ENCODE assay signal across 24 mouse cellular contexts in the genomic region with DNA sequence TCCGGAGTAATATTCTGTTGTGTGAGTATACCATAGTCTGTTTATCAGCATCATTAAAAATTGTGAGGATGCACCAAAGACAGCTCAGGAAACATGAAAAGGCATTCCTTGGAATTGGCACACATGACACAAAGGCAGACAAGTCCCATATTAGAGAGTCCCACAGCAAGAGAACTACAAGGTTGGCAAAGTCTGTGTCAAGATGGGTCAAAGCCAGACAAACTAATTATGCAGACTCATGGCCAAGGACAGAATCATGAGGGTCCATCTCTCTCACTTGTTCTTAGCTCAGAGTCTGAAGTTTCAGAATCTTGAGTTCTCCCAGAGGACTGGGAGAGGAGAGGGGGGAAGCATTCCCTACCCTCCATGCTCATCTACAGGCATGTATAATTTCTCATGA.
DNase-seq lines count a peak whose midpoint lies in the region; ATAC-seq lines count a peak whose summit lies in the region.
"Had no signal": no experiment of that assay in that cellular context is flagged by ENCODE, and none has a peak within 500 bp of the region (broad histone marks: within the 10 kb centered on the region; RNA-seq: fewer than 3 reads in every experiment).

No protein-coding gene starts in this region.

- H3K4me1 ChIP-seq in hindbrain, embryonic 14.5 days (replicated peaks; ENCODE audit: control insufficient read depth, insufficient read depth, low read length) = no peaks in the 10 kb centered on the region
- H3K4me1 ChIP-seq in hindbrain, embryonic 16.5 days (ENCODE audit: control insufficient read depth, insufficient read depth, low read depth, low read length) = no peaks in the 10 kb centered on the region
- H3K4me1 ChIP-seq: embryonic facial prominence, embryonic 10.5 days; embryonic facial prominence, embryonic 12.5 days; forebrain, embryonic 13.5 days had no signal

- no peak overlapping the region for H3K4me3 ChIP-seq in hindbrain, embryonic 14.5 days (replicated peaks; ENCODE audit: low read length)
- H3K4me3 ChIP-seq in hindbrain, embryonic 16.5 days (ENCODE audit: low read length) = no peak overlapping the region
- H3K4me3 ChIP-seq: embryonic facial prominence, embryonic 10.5 days; embryonic facial prominence, embryonic 12.5 days; forebrain, embryonic 13.5 days; forebrain, embryonic 15.5 days had no signal

- no peak for ATAC-seq in hindbrain, embryonic 14.5 days (ENCODE audit: low FRiP score)
- ATAC-seq in hindbrain, embryonic 16.5 days = no peak
- ATAC-seq: activated CD4-positive, CD25-positive, alpha-beta regulatory T cell, adult 4 months; CD4-positive, CD25-positive, alpha-beta regulatory T cell, adult 4 months; forebrain, embryonic 13.5 days; forebrain, embryonic 15.5 days; forebrain, postnatal 0 days; Patski had no signal

- intact Hi-C loops in left cerebral cortex, postnatal 4 days (cut with DNase I) = no loop called here
- intact Hi-C loops in left cerebral cortex, postnatal 36 days (cut with DNase I) = no loop called here

- no peak overlapping the region for H3K4me2 ChIP-seq in hindbrain, embryonic 14.5 days (replicated peaks)
- no peak overlapping the region for H3K4me2 ChIP-seq in hindbrain, embryonic 16.5 days (ENCODE audit: low read length)
- H3K4me2 ChIP-seq: embryonic facial prominence, embryonic 12.5 days; forebrain, embryonic 13.5 days; forebrain, embryonic 15.5 days had no signal

- H3K27me3 ChIP-seq in hindbrain, embryonic 14.5 days (ENCODE audit: control insufficient read depth, insufficient read depth, low read length) = no peaks in the 10 kb centered on the region
- H3K27me3 ChIP-seq in hindbrain, embryonic 16.5 days (replicated peaks; ENCODE audit: control insufficient read depth, insufficient read depth, low read length) = no peaks in the 10 kb centered on the region
- H3K27me3 ChIP-seq: CH12.LX; embryonic facial prominence, embryonic 12.5 days; forebrain, embryonic 13.5 days; forebrain, embryonic 15.5 days; Patski had no signal

- no peak overlapping the region for H3K9ac ChIP-seq in hindbrain, embryonic 14.5 days
- no peak overlapping the region for H3K9ac ChIP-seq in hindbrain, embryonic 16.5 days (ENCODE audit: low read depth, low read length)
- H3K9ac ChIP-seq: embryonic facial prominence, embryonic 12.5 days; forebrain, embryonic 13.5 days; forebrain, embryonic 15.5 days; forebrain, postnatal 0 days had no signal

- 98% methylated on average over 1 of the region's 1 CpGs for WGBS in hindbrain, embryonic 14.5 days
- 86% methylated on average over 1 of the region's 1 CpGs for WGBS in hindbrain, embryonic 16.5 days

- H3K9me3 ChIP-seq in hindbrain, embryonic 14.5 days (ENCODE audit: control insufficient read depth, low read length) = no peaks in the 10 kb centered on the region
- no peaks in the 10 kb centered on the region for H3K9me3 ChIP-seq in hindbrain, embryonic 16.5 days (ENCODE audit: control insufficient read depth, low read length)
- H3K9me3 ChIP-seq: embryonic facial prominence, embryonic 10.5 days; embryonic facial prominence, embryonic 12.5 days; forebrain, embryonic 13.5 days; forebrain, embryonic 15.5 days had no signal

- DNase-seq in cerebellum, postnatal 10 days = peak; percentile 64 to 73
- DNase-seq in cerebellum, adult 9-10 months = no peak
- peak; percentile 20 for DNase-seq in hindbrain, embryonic 14.5 days (ENCODE audit: low spot score)
- DNase-seq in left cerebral cortex, postnatal 4 days = peak; percentile 16
- no peak for DNase-seq in left cerebral cortex, postnatal 36 days (ENCODE audit: low spot score in 2 of 2)
- DNase-seq: adrenal gland, adult 8-10 months; adrenal gland, postnatal 14 days; adrenal gland, postnatal 36 days; B cell, adult 2 months; cerebellum, adult 11 months; cerebellum, adult 18-20 months; cerebellum, adult 8-10 months; cerebellum, postnatal 25 days; forebrain, postnatal 0 days had no signal

- no peak overlapping the region for H3K27ac ChIP-seq in hindbrain, embryonic 14.5 days
- no peak overlapping the region for H3K27ac ChIP-seq in hindbrain, embryonic 16.5 days (ENCODE audit: low read depth, low read length)
- H3K27ac ChIP-seq: embryonic facial prominence, embryonic 10.5 days; embryonic facial prominence, embryonic 12.5 days; forebrain, embryonic 13.5 days; forebrain, embryonic 15.5 days had no signal

- no peaks in the 10 kb centered on the region for H3K36me3 ChIP-seq in hindbrain, embryonic 14.5 days (replicated peaks; ENCODE audit: control insufficient read depth, insufficient read depth)
- no peaks in the 10 kb centered on the region for H3K36me3 ChIP-seq in hindbrain, embryonic 16.5 days (ENCODE audit: control insufficient read depth, insufficient read depth, low read length)
- H3K36me3 ChIP-seq: embryonic facial prominence, embryonic 10.5 days; embryonic facial prominence, embryonic 12.5 days; forebrain, embryonic 15.5 days; G1E had no signal

Comparison
In these comparisons a context has a peak if more than half of its experiments do, and no peak if none do; other contexts are left out.
1. DNase-seq: peak in cerebellum, postnatal 10 days (2 of 2), hindbrain, embryonic 14.5 days (single experiment) and left cerebral cortex, postnatal 4 days (single experiment); none in cerebellum, adult 9-10 months (single experiment) and left cerebral cortex, postnatal 36 days (0 of 2).